Mouse (Mus musculus): ENCODE results near the gene Angptl1.

DNA sequence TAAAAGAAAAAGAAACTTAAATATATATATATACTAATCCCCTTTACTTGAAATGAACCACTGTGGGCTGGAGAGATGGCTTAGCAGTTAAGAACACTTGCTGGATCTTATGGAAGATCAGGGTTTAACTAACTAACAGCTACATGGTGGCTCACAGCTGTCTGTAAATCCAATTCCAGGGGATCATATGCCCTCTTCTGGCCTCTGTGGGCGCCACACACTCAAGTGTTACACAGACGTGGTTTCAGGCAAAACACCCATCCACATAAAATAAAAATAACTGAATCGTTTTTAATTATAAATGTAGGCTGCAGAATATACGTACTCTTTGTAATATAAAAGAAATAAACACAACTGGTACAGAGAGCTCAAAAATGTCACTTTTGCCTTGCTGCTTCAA, 50.5 kb downstream of the Angptl1 start:
- no peak for TF ChIP-seq CTCF (IDR thresholded peaks at IDR 0.05; ENCODE audit: low read depth, low read length)
- TF ChIP-seq POLR2AphosphoS5 (IDR thresholded peaks at IDR 0.05; ENCODE audit: insufficient replicate concordance, low read depth, low read length), result no peak
- no peak for TF ChIP-seq GATA1 (IDR thresholded peaks at IDR 0.05; ENCODE audit: borderline replicate concordance, low read length)
- no peak for TF ChIP-seq TAL1 (conservative IDR thresholded peaks at IDR 0.05; ENCODE audit: low read depth, low read length)
- no peak for TF ChIP-seq GATA2 (IDR thresholded peaks at IDR 0.05; ENCODE audit: borderline replicate concordance, low read depth, low read length)

Measured in G1E (cell line).